Mouse (Mus musculus) fibroblast of lung, adult 2 months (primary cell): Measurements from ENCODE around the gene Racgap1.

ENCODE experiments used
- DNase-seq: peaks from one replicate; pipeline ENCODE4 v3.0.0-alpha.2; 2011; ENCODE audit warnings: low read depth

Racgap1 gene

DNA sequence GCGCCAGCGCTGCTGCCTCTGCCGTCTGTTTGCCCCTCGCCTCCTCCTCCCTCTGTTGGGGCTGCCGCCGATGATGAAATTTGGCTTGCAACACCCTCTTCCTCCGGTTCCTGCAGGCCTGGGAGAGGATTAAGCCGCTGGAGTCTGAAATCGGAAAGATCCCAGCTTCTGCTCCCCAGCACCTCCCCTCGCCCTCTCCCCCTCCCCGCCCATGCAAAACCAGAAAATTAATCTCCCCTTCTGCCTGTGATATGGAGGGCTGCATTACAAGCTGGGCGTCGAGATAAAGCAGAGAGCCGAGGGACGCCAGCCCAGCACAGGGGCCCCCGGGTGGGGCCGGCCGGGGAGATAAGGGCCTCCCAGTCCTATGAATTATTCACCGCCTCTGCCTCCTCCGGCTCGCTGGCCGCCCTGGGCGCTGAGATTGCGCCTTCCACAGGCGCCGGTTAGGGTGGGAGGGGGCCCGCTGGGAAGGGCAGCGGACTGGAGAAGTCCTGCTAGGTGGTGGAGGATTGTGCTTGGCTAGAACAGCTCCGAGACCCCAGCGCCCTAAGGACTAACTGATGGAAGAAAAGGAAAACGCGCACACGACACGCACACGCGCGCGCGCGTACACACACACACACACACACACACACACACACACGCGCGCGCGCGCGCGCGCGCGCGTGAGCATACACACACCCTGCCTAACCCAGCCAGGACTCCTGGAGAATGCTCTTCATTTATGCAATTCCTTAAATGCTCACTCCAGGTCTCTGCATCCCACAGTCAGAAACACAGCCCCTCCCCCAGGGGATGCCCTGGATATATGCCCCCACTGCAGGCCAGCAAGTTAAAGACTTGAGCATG is 13.4 kb upstream of the Racgap1 start:
- peak; percentile 67 for DNase-seq

- no peak for DNase-seq
Observed at GRCm38 (mm10) chr15:99663964-99664599, 12.6 kb upstream of the Racgap1 start.

GRCm38 (mm10) chr15:99662371-99662770 is 10.9 kb upstream of the Racgap1 start:
- no peak for DNase-seq

- no peak for DNase-seq
Observed at GRCm38 (mm10) chr15:99661121-99661830, 9.8 kb upstream of the Racgap1 start.

- no peak for DNase-seq
Observed at GRCm38 (mm10) chr15:99658437-99658836, 7.0 kb upstream of the Racgap1 start.

GRCm38 (mm10) chr15:99655956-99656355 is 4.5 kb upstream of the Racgap1 start:
- DNase-seq, result no peak

DNA sequence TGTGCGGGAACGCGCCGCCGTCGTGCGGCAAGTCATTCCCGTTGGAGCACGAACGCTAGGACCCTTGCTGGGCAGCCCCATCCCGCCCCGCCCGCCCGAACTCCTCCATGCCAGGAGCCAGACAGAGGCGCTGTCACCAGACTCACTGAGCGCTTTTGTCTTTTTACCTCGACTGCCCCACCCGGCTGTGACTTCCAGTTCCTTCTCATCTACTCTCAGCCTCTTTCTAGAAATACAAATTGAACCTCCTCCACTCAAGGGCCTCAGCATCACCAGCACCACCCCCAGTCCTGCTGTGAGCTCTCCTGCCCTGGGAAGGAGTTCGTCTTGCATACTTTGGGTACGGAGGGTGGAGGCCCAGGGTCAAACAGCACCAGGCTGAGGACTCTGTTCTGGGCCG is 2.4 kb upstream of the Racgap1 start:
- no peak for DNase-seq

- no peak for DNase-seq
Observed at GRCm38 (mm10) chr15:99653291-99653690, 1.8 kb upstream of the Racgap1 start.

DNA sequence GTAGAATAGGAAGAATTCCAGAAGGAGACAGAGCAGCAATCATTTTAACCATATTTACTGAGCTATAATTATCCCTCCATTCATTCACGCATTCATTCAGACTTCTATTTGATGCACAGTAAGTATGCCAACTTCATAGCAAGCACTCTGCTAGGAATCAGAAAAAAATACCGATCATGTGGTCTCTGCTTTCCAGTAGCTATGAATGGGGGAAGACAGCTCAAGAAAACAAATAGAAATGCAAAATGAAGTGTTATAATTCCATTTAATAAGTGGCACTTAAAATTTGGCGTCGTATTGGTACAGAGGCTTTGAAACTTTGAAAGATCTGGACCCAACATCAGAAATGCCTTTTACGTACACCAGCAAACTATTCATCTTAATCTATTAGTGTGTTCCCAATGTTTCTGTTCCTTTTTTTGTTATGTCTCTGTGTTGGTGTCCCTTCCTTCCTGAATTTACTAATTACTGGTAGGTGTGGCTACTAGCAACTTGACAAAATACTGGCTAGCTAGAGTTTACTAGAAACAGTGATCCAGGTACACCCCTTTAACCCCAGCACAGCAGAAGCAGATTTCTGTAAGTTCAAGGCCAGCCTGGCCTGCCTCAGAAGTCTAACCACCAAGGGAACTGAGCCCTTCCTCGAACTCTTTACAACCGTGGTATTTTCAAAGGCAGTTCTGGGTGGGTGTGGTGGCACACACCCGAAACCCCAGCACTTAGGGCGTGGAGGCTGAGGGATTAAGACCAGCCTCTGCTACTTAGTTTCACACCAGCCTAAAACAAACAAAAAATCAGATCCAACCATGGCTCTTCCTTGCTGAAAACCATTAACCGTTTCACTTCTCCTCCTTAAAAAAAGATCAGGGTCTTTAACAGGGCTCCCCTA is 772 bp upstream of the Racgap1 start:
- no peak for DNase-seq

DNA sequence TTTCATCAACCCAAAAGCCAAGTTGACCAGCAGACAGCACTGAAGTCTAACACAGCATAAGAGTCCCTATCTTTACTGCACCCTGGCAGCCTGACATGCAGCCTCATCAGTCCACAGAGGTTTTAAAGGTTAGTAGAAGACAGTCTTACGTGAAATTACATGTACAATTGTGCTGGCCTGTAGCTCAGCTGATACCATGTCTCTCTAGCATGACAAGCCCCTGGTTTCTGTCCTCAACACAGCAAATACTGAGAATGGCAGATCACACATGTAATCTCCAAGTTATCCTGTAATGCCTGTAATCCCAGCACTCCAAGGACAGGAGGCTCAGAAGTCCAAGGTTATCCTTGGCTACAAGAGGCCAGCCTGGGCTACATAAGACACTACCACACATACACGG is 1.2 kb downstream of the Racgap1 start:
- DNase-seq, result no peak

DNA sequence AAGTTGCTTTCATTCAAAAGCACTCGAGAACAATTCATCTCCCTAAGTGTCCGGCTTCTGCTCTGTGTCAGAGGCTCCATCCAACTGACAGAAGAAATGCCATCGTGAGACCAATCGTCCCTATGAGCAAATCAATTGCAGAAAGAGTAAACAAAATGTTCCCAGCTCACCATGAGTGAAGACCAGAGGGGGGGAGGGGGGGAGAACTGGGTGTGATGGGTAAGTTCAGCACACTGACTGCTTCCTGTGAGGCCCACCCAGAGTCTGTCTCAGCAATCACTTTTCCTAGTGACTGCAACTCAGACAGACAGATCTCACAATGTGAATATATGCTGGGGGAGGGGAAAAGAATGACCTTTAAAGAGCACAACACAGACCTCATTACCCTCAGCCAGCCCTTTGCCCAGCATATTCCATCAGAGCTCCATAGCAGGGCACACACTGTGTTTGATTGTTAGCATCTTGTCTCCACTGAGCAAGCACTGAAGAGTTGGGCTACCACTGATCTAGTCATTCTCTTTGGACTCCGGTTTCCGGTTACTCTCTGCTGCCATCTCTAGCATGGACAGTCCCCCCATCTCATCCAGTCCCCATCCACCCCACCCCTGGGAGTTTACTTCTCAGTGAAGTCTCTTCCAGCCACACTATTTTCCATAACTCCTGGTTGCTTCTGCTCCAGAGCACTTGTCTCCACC is 2.2 kb downstream of the Racgap1 start:
- DNase-seq, result no peak

DNA sequence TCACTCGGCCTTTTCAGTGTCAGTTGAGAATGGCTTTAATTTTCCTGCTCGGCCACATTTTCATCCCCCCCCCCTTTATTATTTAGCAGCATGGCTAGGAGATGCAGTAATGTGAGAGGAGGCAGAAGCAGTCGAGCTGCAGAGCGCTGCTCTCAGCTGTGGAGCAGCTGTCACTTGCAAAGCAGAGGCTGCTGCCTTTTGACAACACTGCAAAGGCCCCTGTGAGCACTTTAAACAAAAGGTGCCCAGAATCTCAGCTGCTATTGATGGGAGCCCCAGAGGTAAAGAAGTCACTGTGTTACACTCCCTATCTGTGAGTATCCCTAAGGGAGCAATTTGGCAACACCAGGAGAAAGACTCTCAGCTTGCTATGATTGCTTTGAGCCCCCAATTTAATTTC is 3.1 kb downstream of the Racgap1 start:
- DNase-seq, result no peak

GRCm38 (mm10) chr15:99644776-99645175 is 6.7 kb downstream of the Racgap1 start:
- DNase-seq, result peak; percentile 78

DNA sequence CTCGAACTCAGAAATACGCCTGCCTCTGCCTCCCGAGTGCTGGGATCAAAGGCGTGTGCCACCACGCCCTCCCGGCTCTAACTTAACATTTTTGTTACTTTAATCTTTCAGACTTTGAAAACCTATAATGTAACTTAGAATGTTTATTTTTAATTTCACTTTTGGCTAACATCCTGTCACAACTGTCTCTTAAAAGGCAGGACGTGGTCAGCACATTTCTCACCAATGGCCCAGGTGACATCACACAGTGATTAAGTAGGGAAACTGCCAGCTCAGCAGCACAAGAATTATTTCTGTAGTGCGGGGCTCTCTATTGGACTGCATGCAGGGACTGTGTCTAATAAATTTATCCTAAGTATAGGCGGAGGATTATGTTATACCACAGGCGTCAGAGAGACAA is 7.6 kb downstream of the Racgap1 start:
- DNase-seq, result no peak

GRCm38 (mm10) chr15:99642622-99643021 is 8.8 kb downstream of the Racgap1 start:
- no peak for DNase-seq

- no peak for DNase-seq
Observed at GRCm38 (mm10) chr15:99638124-99638485, 13.4 kb downstream of the Racgap1 start.

GRCm38 (mm10) chr15:99637405-99638123 is 13.9 kb downstream of the Racgap1 start:
- DNase-seq, result no peak

DNA sequence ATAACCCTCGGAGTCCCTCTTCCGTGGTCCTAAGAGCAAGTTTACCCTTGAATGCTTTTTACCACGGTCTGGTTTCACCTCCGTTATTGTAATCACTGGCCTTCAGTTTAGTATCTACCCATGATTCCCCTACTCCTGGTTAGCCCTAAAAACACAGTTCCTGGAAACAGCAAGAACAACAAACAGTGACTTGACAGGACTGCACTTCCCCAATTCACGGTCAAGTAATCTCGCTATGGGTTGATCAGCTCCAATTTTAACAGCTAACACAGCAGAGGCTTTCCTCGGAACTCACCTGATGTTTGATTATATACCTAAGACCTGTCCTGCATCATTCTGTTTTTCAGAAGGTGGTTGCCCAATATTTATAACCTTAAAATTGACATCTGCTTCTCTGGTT is 16.8 kb downstream of the Racgap1 start:
- DNase-seq, result no peak

- DNase-seq, result no peak
Observed at GRCm38 (mm10) chr15:99631618-99632017, 19.8 kb downstream of the Racgap1 start.

DNA sequence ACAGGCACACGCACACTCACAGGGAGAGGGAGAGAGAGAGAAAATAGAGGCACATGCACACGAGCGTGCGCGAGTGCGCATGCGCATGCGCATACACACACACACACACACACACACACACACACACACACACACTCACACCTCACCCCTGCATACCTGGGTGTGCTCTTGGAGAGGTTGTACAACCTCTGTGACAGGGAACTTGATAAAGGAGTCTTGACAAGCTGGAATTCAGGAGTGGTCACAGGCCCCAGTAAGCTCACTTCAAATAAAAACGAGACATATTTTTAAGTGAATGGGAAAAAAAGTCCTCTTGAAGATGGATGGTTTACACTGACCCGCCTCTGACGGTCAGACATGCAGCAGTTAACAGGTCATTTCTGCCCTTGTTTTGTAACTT is 29.4 kb downstream of the Racgap1 start:
- no peak for DNase-seq

- DNase-seq, result no peak
Observed at GRCm38 (mm10) chr15:99619821-99620220, 31.6 kb downstream of the Racgap1 start.
